Mouse (Mus musculus) ES-E14 (cell line): Measurements from ENCODE around the gene Gm47995.
"Not testable (repeated sequence)": the region's sequence is repeated elsewhere in the genome, so short reads cannot be mapped to it uniquely, and the experiment has no call there.

Experiments used
- MAFK ChIP-seq: IDR thresholded peaks from 2 replicates; pipeline ENCODE4 v1.6.1; 2014; ENCODE audit warnings: mild to moderate bottlenecking, low read depth, low read length, inconsistent platforms; ENCODE audit not compliant: insufficient read depth
- ZC3H11A ChIP-seq: IDR thresholded peaks from 2 replicates; pipeline ENCODE4 v1.6.1; 2012; ENCODE audit warnings: low read depth, mild to moderate bottlenecking, inconsistent platforms, low read length, borderline replicate concordance

GRCm38 (mm10) chr1:151192739-151193138 is 5.5 kb upstream of the Gm47995 start:
- not testable (repeated sequence) for TF ChIP-seq ZC3H11A, MAFK
